Mouse (Mus musculus): Measurements from ENCODE around the gene Tmem101.

Gene Tmem101

DNA sequence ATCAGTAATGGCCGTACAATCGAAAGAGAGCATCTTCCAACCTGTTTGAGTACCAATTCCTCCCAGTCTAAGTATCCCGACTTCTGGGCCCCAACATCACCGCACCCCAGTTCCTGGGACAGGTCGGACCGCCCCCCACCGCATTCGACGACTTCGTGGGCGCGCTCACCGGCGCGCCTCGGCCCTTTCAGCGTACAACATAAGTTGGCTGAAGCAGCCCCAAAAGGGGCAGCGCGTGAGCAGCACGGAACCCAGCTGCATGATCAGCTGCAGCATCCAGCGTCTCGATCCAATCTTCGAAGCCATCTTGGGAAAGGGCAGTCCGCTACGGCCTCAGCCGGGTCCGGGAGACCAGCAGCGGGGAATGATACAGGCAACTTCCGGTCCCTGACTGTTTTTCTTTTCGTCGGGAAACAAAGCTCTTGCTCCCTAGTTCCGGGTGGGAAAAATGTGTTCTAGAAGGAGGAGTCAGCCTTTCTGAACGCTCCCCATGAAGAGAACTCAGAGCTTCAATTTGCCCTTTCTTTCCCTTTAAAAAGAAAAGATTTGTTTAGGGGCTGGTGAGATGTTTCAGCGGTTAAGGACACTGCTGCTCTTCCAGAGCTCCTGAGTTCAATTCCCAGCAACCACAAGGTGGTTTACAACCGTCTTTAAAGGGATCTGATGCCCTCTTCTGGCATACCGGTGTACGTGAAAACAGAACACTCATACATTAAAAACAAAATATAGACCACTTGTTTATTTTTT lies at the start of gene Tmem101:
Tmem101 (minus strand) TSS at position 366 of the 747 bp plus-strand sequence.
- in situ Hi-C loops (cut with MboI; ENCODE audit: unreplicated experiment in 2 of 2), result loop anchor here in 1 of 2 experiments (5.0 kb wide), 1 partner anchor 71 kb away; no protein-coding TSS in a partner anchor

DNA sequence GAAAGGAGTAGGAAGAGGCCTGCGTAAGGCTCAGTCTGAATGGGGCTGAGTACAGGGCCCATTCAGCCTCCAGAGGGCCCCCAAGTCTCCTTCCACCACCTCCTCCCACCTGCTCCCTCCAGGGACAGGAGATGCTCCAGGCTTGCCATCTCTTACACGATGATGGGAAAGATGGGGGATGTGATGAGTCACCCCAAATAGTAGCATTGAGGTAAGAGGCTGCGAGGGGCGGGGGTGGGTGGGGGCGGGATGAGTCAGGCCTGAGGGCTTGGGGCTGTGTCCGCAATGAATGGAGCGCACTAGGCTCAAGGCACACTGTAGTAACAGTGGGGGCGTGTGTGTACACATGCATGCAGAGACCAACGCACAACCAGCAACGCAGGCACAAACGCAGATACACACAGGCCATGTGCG lies 45.2 kb upstream of the Tmem101 start:
- in situ Hi-C loops (cut with MboI; ENCODE audit: unreplicated experiment in 2 of 2), result no loop called here

DNA sequence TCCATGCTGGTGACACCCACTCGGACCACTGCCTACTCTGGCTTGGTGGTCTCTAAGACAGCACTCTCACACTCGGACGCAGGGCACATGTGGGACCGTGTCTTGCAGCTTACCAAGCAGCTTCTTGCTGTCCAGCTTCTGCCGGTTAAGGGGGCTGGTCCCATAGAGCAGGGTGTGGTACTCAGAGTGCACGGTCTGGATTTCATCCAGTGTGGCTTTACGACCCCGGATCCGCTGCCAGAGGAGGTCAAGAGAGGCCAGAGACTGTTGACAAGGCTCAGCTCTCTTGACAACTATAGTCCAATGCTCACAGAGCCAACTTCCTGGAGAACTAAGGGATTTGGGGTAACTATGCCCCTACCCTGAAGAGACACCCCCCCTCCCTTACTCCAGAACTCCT lies 43.7 kb upstream of the Tmem101 start:
- in situ Hi-C loops (cut with MboI; ENCODE audit: unreplicated experiment in 2 of 2), result no loop called here

DNA sequence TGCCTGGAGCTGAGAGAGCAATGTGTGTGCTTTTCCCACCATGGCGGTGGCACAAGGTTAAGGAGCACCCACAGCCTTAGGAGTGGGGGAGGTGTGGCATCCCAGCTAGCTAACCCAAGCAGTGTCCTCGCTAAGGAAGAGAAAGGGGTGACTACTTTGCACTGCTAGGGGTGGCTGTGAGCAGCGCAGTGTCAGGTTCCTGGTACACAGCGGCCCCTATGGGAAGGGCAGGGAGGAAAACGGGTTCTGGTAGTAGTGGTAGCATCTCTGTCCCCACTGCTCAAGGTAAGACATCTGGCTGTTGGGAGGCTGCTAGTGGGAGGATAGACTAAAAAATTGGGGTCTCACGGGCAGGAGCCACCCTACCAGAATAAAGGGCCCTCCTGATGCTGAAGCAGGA lies 42.0 kb upstream of the Tmem101 start:
- in situ Hi-C loops (cut with MboI; ENCODE audit: unreplicated experiment in 2 of 2), result no loop called here

DNA sequence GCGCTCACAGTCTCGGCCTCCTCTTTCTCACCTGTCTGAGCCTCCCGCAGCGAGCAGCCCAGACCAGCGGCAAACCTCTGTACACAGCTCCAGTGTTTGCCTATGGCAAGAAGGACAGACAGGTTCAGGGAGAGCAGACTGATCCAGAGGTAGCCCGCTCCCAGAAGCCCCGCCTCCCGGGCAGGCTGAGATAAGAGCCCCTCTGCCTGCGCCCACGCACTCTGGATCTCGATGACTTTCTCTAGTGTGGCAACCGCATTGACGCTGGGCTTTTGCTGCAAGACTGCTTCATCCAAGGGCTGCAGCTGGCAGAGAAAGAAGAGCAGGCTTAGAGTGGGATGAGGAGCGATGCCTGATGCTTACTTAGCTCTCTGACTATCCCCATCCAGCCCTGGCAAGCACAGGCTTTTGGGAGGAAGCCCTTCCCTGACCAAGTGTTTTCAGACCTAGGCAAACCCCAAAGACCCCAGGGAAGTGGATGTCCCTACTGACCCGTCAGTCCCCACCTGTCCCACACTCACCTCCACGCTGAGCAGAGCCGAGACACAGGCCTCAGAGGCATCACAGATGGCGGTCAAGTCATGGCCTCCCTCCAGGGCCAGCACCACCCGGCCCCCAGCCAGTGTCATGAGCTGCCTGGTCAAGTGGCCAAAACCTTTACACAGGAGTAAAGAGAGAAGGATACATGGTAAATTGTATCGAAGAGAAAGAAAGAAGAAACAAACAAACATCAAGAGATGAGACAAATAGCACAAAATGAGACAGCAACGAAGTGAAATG lies 40.0 kb upstream of the Tmem101 start:
- in situ Hi-C loops (cut with MboI; ENCODE audit: unreplicated experiment in 2 of 2), result no loop called here

DNA sequence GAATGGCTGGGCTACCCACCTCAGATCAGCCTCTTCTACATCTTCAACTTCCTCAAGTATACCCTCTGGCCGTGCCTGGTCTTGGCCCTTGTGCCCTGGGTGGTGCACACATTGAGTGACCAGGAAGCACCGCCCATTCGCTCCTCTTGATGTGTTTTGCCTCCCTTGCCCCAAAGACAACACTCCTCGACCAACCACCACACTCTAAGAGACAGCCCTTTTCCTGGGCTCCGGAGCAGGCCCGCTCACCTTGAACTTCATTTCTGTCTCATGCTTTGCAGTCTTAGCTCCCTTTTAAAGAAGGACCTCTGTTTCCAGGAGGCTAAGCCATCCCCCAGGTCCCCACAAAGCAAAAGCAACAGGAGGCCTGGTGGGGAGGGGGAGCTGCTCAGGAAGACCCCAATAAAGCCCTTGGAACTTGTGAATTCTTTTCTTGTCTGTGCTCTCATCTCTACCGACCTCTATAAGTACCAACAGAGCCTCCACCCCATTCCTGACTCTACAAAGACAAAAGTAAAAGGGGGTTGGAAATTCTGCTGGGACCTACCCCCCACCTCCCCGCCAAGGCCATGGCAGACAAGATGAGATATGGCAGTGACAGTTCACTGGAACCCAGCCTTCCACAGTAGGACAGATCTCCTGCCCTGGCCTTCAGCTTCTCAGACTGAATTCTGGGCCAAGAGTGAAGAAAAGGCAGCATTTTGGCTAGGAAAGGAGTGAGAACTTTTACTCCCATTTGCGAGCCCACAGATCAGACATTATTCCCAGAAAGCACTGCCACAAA lies 37.6 kb upstream of the Tmem101 start:
- in situ Hi-C loops (cut with MboI; ENCODE audit: unreplicated experiment in 2 of 2), result no loop called here

DNA sequence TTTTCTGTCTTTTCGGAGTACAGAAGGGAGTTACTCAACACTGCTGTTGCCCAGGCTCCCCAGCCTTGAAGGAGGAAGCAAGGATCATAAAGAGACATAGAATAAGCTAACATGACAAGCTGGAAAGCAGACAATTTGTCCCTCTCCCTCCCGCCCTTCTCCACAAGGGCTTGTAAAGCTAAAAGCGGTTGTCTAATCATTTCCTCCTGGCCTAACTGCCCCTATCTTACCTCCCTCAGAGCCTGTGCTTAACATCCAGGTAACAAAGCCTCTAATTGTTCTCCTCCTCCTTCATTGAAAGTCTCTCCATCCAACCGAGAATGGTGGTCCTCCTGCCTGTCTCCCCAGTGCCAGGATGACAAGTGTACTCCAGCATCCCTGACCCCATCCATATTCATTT lies 34.6 kb upstream of the Tmem101 start:
- in situ Hi-C loops (cut with MboI; ENCODE audit: unreplicated experiment in 2 of 2), result no loop called here

DNA sequence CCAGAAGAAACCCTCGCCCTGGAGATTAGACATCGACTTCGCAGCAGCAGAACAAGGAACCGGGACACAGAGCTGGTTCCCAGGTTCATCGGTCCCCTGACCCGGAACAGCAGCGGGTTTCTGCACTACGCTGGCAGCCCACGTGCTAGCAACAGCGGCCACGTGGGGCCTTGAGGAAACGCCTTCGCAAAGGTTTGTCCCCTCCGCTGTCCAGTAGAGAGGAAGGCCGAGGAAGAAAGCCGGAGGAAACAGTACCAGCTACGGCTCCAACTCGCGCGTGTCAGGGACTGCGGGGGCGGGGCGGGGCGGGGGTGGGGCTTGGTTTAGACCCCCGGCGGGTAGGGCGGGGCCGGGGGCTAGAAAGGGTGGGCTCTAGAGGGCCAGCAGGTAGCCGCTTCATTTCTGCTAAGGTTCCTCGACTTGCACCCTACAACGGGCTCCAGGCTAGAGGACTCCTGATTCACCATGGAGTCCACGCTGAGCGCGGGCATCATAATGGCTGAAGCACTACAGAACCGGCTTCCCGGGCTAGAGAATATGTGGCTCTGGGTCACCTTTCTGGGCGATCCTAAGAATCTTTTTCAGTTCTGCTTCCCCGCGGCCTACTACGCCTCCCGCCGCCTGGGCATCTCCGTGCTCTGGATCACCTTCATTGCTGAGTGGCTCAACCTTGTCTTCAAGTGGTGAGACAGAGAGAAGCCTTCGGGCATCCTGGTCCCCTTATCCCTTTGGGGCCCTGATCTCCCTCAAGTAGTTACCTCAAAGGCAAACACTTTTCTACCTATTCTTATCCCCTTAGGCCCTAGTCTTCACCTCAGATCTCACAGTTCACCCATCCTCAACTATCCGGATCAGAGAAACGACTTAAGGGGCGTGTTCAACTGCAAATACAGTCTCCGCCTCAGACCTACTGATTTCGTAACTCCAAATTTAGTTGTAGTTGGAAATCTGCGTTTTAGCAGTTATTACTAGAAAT lies 33.5 kb upstream of the Tmem101 start, which contains the start of gene G6pc3:
G6pc3 (plus strand) TSS at position 160 of the 976 bp plus-strand sequence.
- in situ Hi-C loops (cut with MboI; ENCODE audit: unreplicated experiment in 2 of 2), result loop anchor here (5.0 kb wide), 2 partner anchors 33 to 38 kb away; no protein-coding TSS in a partner anchor

DNA sequence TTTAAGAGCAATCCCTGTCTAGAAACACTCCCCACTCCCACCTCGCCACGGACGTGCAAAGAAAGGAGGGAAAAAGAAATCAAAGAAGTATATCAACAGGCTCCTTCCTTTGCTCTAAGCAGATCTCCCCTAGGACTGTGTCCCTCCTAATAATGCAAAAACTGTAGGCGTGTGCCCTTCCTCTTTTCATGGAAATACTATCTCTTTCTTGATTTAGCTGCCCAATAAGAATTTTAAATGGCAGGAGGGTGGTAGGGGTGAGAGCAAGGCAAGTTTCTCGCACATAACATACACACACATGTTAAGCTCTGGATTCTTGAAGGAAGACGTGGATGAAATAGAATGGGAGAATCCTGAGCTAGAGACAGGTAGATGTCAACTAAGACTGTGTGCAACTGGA lies 32.8 kb upstream of the Tmem101 start:
- in situ Hi-C loops (cut with MboI; ENCODE audit: unreplicated experiment in 2 of 2), result loop anchor here (5.0 kb wide), 2 partner anchors 33 to 38 kb away; no protein-coding TSS in a partner anchor

DNA sequence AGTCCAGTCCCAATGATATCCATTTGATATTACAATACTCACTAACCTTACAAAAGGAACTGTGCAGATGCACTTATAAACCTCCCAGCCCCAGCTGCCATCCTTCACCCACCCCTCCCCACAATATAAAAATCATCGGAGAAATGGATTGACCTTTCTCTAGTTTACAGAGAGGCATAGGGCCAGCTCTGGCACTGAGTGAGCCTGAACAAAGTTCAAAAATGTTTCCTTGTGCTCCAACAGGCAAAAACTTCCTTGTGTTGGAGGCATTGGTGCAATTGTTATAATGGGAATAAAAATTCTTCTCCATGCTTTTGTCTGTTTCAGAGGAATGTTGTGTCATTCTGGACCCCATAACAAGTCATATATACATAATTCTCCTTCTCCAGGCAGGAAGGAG lies 30.0 kb upstream of the Tmem101 start:
- in situ Hi-C loops (cut with MboI; ENCODE audit: unreplicated experiment in 2 of 2), result loop anchor here (5.0 kb wide), 2 partner anchors 36 to 41 kb away; no protein-coding TSS in a partner anchor

DNA sequence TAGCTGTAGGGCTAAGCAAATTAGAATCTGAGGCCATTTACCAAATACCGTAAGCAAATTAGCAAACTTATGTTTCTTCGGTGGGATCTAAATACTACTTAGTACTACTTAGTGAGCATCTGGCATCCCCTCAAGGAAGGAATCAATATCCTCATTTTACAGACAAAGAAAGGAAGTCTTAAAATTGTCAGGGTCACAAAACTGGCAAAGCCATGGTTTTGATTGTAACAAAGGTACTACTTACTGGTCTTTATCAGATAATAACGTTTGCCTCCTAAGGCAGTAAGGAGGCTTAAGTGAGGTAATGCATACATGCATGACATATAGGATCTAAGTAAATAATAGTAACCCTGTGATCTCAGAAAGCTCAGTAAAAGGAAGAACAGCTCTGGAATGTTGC lies 29.5 kb upstream of the Tmem101 start:
- in situ Hi-C loops (cut with MboI; ENCODE audit: unreplicated experiment in 2 of 2), result loop anchor here (5.0 kb wide), 2 partner anchors 37 to 42 kb away; no protein-coding TSS in a partner anchor

DNA sequence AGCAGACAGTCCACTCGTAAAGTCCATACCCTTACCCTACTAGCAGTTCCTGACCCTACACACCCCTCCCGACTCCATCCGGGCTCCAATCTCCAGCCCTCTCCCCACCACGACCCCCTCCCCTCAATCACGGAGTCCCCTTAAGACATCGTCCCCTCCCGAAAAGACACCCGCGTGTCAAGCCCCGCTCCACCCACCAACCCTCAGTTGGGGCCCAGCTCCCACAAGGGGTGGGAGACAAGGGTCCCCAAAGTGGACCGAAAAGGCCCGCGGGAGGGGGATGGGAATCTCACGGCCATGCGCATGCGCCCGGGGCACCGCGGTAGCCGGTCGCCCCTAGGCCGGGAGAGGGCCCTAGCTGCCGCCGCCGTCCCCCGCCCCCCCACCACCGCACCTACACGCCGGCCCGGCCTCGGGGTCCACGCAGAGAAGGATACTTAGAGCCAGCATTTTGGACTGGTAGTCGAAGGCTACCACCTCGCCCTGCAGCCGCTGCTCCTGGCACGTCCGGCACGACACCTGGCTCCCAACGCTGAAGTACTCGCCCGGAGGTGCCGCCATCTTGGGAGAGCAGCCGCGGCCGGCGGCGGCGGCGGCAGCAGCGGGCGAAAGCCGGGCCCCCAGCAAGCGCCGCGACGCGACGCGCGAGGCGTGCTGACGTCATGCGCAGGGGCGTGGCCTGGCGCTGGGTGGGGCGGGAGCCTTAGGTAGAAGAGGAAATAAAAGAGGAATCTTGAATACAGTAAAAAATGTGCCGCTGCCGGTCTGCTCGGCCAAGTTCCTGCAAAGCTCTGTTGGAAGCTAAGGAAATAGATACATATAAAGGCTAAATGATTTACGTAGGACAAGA lies 28.7 kb upstream of the Tmem101 start, which contains the start of gene Lsm12:
Lsm12 (minus strand) TSS at position 651 of the 850 bp plus-strand sequence.
- in situ Hi-C loops (cut with MboI; ENCODE audit: unreplicated experiment in 2 of 2), result loop anchor here (5.0 kb wide), 2 partner anchors 37 to 42 kb away; no protein-coding TSS in a partner anchor

DNA sequence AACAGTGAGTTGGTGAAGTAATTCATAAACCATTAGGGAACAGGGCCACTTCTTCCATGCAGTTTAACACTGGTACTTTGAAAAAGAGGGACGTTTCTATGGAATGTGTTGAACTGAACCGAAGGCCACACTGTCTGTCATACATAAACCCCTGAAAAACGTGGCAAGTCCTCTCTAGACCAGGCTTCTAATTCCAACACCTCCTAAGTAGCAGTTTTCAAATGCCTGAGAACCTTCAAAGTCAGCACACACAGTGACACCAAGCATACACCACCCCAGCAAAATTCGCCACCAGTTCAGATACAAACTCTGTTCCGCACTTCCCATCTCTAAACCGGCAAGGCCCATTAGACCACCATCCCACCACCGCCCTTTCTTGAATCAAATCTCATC lies 28.0 kb upstream of the Tmem101 start:
- in situ Hi-C loops (cut with MboI; ENCODE audit: unreplicated experiment in 2 of 2), result no loop called here

DNA sequence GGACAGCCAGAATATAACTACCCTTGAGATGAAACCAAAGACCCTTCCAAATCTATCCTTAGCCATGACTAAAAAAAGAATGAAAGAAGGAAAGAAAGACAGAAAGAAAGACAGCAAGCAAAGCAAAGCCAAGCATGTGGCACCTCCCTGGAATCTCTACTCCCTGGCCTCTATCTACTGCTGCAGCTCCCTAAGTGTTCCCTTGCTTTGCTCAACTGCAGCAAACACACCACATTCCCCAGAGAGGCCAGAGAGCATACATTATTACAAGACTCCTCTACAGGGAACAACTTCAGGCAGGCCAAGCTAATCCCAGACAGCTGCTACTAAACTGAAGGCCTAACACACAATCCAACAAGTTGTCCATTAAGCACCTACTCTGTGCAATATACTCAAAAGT lies 23.6 kb upstream of the Tmem101 start:
- in situ Hi-C loops (cut with MboI; ENCODE audit: unreplicated experiment in 2 of 2), result no loop called here

DNA sequence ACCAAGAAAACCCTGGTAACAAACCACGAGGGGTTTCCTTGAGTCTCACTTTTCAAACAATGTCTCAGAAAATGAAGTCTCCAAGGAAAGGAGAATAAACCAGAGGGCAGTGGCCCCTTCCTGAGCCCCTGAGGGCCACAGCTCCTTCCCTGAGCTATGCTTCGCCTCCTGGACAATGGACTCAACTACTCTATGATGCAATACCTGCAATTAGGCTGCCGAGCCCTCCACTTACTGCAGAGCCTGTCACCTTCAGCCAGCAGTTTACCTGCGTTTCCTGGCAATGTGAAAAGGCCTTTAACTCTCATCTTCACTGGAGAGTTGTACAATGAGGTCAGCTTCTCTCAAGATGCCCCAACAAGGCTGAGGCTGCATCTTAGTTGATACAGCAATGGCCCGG lies 12.5 kb upstream of the Tmem101 start:
- in situ Hi-C loops (cut with MboI; ENCODE audit: unreplicated experiment in 2 of 2), result no loop called here

DNA sequence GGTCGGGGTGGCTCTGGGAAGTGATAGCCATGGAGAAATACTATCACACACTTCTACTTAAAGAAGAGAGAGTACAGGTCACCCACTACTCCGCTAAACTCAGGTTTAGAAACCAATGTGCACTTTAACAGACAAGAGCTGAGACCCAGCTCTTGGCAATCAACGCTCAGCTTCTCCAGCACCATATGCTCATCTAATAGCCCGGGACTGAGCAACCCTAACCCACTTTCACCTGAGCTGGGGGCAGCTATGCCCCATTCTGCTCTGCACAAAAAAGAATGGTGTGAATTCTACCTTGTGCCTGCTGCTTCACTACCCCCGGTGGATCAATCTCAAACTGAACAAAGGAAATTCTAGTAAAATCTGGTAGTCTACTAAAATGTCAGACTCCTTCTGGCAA lies 11.3 kb upstream of the Tmem101 start:
- in situ Hi-C loops (cut with MboI; ENCODE audit: unreplicated experiment in 2 of 2), result no loop called here

DNA sequence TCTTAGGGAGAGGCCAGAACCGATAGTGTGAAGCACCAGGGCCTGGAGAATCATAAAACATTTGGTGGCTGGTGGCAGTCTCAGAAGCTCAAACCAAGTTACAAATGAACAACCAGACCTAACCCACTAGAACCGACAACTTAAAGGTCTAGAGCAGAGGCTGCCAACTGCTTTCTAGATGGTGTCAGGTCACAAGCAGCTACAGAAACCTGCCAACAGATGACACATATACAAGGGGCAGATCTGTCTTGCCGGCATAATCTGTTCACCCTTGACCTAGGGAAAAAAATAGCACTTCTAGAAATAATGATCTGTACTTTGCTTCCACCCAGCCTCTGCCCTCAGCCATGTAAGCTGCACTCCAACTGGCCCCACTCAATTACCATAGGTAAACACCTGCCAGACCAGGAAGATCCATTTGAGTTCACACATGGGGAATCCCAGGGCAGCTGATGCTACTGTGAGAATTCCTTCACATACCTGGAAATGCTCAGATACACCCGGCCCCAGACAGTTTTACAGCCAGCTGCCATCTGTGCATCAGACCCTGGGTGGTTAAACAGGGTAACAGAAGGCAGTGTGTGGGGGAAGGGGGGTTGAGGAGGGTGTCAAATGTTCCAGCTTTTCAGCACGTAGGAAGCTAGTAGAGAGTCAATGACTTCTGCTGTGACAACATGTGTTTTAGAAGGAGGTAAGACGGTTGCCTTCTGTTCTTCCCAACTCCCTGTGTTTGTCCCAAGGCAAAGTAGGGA lies 9.9 kb upstream of the Tmem101 start:
- in situ Hi-C loops (cut with MboI; ENCODE audit: unreplicated experiment in 2 of 2), result no loop called here

DNA sequence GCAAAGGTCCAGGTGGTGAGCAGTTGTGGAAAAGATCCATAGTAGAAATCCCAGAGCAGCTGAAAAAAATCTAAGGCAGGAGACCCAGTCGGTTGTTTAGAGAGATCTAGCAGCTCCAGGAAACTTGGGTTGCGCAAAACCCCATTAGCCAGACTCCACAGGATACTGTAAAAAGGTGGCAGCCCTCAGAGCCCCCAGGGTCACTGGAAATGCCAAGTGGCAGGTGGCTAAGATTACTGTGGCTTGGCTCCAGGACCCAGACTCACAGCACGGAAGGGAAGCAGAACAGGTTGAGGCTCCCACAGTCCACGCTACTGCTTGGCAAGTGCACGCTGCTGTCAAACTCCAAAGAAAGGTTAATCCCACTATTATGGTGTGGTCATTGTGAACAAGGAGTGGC lies 3.6 kb upstream of the Tmem101 start:
- in situ Hi-C loops (cut with MboI; ENCODE audit: unreplicated experiment in 2 of 2), result loop anchor here in 1 of 2 experiments (5.0 kb wide), 1 partner anchor 68 kb away; no protein-coding TSS in a partner anchor

All from v-Abl transformed pro-B cells (cell line).